Mouse (Mus musculus): ENCODE data around the gene Slc44a1.

The Slc44a1 gene

DNA sequence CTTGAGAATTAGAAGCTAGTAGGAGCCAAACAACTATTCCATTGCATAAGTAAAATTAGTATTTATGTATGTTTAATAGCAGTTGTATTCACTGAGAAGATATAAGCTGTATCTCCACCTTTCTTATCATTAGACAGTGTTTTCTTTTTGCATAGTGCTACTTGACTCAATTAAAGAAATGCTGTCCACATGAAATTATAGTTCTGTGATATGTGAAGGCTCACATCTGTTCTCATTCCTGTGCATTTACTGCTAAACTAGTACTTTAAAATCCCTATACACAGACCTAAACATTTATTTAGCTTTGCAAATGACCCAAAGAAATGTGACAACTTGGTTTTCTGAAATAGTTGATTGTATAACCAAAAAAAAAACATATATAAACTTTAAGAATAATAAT is 96.9 kb downstream of the Slc44a1 start:
- DNase-seq (ENCODE audit: low spot score in 2 of 2) = no peak

DNA sequence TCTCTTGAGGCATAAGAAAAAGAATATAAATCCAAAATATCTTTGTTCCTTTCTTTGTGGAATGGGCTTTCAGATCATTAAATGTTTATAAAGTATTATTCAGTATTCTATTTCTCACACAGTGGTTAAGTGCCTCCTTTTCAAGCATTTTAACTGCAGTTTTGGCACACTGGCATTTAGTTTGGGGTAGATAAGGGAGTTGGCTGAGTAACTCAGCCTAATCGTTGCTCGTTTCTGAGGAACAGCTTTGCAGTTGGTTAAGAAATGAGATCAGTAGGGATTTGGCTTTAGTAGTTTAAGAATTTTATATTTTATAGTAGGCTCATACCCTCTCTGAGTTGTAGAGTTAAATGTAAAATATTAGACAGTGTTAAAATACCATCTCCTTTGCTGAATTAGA is 97.3 kb downstream of the Slc44a1 start:
- no peak for DNase-seq (ENCODE audit: low spot score in 2 of 2)

DNA sequence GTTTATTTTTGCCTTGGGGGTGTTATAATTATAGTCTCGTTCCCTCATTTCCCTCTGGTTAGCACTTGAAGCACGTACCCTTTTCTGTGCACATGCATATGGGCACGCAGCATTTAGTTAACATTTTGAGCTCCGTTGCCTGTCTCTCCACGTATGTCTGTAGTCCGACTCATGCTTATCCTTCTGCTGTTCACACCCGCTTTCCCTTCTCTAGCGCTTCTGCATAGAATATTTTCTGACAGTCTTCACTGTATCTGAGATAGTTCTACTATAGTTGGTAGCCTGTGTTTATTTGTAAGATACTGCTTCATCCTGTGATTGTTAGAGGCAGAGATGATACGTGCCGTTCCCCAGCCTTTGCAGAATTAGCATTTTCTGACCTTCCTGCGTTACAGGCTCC is 98.4 kb downstream of the Slc44a1 start:
- no peak for DNase-seq (ENCODE audit: low spot score in 2 of 2)

DNA sequence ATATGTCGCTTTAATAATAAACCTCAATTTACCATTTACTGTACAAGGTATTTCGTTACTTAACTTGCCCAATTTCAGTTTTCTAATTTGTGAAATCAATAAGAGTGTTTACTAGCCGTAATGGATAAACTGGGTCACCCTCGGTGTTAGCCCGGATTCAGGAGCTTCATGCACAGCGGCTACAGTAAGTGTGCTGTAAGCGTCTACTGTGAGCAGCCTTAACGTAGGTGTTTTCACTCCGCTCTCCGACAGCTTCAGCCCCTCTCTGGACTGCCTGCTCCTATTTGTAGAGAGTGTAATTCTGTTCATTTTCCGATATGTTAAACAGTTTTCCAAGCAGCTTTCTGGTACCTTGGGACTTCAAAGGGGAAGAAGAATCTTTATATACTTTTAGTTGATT is 99.7 kb downstream of the Slc44a1 start:
- DNase-seq (ENCODE audit: low spot score in 2 of 2) = peak in 1 of 2 experiments; percentile 60

DNA sequence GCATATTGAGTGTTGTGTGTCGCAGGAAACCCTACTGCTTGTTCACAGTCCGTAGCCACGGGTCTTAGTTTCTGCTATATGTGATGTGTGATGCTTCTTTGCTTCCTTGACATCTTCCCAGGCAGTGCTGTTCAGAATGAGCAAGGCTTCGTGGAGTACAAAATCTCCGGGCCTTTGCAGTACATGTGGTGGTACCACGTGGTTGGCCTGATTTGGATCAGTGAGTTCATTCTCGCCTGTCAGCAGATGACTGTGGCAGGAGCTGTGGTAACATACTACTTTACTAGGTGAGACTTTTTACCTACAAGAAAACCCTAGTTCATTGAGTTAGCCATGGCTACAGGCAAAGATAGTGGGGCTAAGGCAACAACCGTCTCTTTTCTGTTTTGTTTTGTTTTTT is 103.2 kb downstream of the Slc44a1 start:
- DNase-seq (ENCODE audit: low spot score in 2 of 2) = no peak

DNA sequence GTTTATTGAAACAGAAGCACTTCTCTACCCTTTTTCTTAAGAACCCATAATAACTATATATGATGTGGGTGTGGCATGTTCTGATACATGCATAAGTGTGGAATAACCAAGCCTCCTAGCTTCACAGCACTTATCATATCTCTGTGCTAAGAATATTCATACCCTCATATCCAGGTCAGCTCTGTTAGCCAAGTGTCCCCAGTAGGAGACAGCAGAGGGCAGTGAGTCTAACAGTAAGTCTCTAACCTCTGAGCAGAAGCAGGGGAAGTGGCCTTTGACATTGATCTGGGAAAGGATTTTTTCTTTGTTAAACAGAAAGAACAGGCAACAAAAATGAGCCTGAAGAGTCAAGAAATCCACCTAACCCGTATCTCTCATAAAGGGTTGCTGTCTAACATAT is 104.7 kb downstream of the Slc44a1 start:
- DNase-seq (ENCODE audit: low spot score in 2 of 2) = no peak

DNA sequence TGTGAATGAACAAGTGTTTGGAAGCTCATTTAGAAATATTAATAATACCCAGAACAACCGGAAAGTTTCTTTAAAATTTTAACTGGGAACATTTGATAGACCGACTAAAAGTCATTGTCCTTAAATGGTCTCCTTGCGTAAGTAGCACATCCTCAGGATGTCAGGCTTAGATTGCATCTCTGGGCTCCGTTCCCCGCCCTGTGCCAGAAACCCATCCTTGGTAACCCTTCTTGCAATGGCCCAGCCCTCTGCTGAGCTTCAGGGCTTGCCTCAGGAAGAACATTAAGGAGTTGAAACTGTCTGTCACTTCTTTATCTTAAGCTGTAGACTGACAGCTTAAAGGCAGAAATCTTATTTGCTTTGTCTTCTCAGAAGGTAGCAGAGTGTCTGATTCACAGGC is 107.2 kb downstream of the Slc44a1 start:
- DNase-seq (ENCODE audit: low spot score in 2 of 2) = no peak

DNA sequence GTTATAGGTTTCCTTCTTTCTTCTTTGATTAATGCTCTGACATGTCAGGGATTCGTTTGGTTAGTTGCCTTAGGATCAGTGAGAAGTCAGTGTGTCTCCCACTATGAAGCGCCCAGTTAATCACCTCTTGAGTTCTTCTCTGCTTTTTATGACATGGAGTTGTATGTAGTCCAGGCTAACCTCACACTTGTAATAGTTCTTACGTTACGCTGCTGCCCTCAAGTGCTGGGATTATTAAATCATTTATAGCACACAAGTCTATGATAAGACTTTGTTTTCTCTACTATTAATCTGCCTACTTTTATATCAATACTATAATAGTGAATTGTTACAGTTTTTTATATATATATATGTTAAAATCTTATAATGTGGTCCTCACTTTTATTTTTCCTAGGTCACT is 109.2 kb downstream of the Slc44a1 start:
- no peak for DNase-seq (ENCODE audit: low spot score in 2 of 2)

DNA sequence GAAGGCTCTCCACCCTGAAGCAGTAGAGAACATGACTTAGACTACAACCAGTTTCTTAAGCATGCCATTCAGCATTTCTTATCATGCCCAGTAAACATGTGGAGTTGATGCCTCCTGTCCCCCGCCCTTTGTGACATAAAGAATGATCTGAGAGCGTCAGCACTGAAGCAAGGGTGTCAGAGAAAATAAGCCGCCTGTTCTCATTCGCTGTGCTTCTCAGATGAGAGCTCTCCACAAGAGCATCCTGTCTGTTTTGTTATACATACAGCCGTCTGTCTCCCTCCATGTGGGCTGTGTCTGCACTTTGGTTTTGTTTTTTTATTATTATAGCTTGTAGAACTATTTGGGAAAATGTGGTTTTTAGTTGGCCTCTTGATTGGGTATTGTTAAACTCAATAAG is 124.4 kb downstream of the Slc44a1 start:
- no peak for DNase-seq (ENCODE audit: low spot score in 2 of 2)

DNA sequence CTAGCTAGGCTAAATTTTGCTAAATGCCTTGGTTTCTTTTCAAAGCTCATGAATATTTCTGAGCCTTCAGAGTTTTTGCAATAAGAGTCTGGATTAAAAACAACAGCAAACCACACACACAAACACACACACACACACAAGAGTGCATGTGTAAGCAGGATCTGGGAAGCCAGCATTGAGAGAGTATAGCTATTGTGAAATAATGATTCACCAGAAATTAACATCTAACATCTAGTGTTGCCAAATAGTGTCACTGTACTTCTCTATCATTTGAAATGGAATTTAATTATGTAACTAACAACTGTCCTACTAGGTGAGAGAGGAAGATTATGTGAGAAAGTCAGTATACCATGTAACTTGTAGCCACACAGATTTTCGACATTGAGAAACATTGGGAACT is 126.9 kb downstream of the Slc44a1 start:
- no peak for DNase-seq (ENCODE audit: low spot score in 2 of 2)

DNA sequence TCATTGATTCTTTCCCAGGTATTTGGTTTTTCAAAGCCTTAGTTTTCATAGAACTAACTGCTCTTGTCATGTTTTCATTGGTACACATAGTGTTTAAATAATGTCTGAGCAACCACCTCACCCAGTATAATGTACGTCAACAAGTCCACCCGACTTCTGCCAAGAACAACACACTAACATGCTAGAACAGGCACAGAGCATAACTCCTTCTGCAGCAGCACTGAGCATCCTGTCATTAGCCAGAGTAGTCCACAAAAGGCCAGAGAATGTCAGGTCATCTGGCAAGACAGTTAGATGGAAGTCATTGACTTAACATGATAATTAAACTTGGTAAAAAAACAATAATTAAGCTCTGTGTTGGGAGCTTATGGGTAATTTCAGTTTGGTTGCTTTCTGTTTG is 135.3 kb downstream of the Slc44a1 start:
- no peak for DNase-seq (ENCODE audit: low spot score in 2 of 2)

DNA sequence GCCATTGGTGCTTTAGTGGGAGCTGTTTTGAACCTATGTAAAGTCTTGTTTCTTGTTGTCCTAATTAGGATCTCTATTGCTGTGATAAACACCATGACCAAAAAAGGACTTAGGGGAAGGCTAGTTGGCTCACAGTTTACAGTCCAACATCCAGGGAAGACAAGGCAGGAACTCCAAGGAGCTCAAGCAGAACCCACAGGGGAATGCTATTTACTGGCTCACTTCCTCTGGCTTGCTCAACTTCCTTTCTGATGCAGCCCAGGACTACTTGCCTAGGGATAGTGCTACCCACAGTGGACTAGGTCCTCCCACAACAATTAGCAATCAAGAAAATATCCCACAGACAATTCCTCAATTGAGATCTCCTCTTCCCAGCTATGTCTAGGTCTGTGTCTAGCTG is 147.5 kb downstream of the Slc44a1 start:
- DNase-seq (ENCODE audit: low spot score in 2 of 2) = no peak

DNA sequence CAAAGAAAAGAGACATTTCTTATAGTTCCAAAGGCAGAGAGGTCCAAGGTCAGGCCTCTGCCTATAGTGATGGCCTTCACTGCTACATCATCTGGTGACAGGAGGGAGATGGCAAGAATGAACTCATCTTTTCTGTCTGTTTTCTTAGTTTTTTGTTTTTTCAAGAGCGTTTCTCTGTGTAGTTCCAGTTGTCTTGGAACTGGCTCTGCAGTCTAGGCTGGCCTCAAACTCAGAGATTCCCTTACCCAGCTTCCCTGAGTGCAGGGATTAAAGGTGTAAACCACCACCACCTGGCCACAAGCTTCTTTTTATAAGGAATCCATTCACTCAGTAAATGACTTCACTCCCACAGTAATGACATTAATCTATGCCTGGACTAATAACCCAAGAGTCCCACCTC is 148.7 kb downstream of the Slc44a1 start:
- DNase-seq (ENCODE audit: low spot score in 2 of 2) = no peak

DNA sequence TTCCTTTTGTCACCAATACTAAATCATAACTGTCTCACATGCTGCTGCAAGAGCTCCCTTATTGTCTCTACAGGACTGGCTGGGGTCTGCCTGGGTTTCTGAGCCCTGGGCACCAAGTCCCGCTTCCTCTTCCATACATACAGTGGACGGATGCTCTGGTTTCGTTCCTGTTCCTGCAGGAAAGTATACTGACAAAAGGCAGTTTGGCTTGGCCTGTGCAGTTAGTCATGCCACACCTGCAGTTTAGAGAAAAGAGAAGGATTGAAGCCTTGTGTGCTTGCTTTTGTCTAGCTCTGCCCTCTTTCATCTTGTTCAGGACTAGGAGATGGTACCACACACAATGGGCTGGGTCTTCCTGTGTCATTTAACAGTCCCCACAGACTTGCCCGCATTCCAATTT is 149.3 kb downstream of the Slc44a1 start:
- no peak for DNase-seq (ENCODE audit: low spot score in 2 of 2)

DNA sequence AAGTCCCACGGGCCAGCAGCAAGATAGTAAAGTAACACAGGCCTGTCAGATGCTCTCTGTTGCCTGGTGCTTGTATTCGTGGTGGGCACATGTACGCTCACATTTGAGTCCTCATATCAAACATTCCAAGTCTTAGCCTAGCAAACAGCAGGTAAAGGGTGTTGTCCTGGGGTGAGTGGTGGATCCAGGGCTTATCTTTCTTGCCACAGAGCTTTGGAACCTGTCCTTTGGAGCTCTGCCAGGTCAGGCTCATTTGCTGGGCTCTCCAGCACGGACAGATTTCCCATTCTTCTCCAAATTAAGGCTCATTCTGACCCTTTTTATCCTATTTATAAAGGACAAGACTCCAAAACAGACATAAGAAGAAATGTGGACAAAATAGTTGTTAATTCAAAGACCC is 149.9 kb downstream of the Slc44a1 start:
- DNase-seq (ENCODE audit: low spot score in 2 of 2) = no peak

DNA sequence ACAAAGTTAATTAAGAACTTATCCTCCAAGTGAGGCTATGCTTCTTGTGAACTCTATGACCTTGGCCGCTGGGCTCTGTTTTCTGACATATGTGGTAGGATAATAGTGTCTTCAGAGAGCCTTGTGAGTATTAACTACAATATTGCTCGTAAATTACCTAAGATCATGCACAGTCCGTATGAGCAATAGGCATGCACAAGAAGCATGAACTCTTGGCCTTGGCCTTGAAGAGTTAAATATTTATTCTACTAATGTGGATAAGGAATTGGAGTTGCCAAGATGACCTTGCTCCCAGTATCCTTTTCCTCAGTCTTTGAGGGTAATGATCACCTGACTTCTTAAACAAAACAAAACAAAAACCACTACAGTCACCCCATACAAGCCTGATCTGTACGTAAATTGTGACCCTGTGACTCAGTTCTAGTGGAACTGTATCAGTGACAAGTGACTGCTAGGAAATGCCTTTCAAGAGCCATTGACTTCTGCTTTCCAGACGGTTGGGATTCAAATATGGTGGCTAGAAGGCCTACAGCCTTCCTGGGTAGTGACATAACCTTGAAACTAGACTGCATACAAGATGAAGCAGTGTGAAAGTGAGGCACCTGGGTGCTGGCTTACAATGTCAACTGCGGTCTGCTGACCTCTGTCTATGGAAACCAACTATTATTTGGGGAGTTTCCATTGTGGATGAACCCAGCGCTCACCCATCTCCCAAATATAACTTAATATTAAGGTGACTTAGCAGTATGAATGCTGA is 150.7 kb downstream of the Slc44a1 start:
- DNase-seq (ENCODE audit: low spot score in 2 of 2) = no peak

DNA sequence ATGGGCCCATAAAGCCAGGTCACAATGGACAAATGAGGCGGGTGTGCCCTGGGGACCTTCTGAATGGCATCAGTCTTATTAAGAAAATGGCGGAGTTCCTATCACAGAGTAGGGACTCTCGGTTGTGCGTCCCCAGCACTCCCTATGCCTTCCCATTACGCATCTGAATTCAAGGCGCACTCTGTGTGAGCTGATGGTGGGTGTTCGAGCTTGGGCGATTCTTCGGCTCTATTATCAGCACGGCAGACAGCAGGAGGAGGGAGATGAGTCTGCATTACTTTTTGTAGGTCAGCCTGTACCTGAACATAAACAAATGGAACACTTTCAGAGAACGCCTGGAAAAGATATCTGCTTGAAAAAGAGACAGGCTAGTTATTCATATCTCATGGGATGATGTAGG is 151.3 kb downstream of the Slc44a1 start:
- DNase-seq (ENCODE audit: low spot score in 2 of 2) = peak in 1 of 2 experiments; percentile 18

DNA sequence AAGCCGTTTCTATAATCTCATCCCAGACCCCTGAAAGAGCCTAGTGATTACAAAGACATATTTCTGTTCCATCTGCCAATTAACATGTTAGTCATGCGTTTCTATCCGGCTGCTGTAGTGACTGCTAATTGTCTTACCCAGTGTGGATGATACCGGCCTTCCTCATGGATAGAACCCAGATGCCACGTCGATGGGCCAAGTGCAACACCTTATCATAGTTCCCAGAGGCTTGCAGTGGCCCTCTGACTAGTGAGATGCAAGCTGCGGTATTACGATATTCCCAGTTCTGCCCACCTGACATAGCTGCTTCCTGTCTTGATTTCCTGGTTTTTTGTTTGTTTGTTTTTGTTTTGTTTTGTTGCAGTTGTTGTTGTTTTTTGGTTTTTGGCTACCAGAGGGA is 151.7 kb downstream of the Slc44a1 start:
- no peak for DNase-seq (ENCODE audit: low spot score in 2 of 2)

DNA sequence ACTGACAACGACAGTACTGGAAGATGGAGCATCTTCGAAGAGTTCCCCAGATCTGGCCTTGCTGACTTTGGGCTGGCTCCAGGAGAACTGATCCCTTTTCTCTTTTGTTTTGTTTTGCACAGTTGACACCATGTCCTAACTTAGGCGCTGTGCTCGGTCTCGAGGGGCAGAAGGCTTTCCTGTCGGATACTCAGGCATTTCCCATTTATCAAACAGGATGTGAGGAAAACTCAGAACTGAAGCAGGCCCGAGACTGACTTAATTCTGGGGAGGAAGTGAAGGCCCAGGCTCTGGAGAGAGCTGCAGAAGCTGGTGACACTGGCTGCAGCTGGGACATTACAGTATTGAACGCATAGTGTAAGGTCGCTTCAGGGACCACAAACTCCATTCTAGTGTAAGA is 152.2 kb downstream of the Slc44a1 start:
- DNase-seq (ENCODE audit: low spot score in 2 of 2) = no peak

DNA sequence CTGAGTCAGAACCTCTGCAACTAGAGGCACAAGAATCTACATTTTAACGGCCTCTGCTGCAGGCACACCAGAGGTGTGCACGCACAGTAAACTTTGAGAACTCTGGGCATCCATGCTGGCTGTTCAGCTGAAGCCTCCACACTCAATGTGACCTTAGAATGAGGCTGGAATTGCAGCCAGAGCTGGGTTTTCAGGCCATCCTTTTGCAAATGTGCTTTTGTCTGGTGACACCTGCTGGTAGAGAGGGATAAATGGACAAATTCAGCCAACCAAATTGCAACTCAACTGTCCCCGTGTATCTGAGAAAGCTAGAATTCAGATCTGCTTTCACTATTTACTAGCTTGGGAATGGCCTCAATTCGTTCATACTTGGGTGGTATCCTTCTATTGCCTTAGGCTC is 154.0 kb downstream of the Slc44a1 start:
- DNase-seq (ENCODE audit: low spot score in 2 of 2) = peak; percentile 17 to 38

DNA sequence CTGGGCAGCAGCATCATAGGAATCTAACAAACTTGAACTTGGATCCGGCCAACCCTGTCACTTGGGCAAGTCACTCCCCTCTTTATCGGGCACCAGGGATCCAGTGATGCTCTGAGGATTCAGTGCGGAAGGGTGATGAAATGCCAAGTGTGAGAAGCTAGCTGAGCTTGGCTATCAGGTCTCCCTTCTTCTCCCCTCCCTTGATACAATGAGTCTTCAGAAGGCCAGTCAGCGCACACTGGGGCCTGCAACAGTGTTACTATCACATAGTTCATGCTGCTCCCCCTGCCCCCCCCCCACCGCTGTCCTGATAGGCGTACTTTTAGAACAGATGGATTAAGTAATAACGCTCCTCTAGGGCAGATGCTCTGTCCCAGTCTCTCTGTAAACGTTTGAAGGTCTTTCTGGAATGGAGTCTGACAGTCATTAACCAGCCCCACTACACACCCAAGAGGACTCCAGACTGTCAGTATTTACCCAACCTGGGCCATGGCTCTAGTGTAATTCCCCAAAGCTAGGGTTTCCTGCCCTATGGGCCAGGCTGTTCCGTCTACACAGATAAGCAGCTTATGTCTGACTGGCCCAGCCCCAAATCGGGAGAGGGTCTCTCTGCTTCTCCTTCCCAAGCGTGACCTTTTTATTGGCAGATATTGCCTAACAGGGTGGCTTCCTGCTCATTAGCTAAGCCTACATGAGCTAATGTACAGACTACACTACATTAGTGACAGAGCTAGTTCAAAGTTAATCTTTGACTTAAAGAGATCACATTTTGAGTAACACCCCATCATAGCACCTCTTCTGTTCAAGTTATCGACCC is 155.2 kb downstream of the Slc44a1 start:
- no peak for DNase-seq (ENCODE audit: low spot score in 2 of 2)

DNA sequence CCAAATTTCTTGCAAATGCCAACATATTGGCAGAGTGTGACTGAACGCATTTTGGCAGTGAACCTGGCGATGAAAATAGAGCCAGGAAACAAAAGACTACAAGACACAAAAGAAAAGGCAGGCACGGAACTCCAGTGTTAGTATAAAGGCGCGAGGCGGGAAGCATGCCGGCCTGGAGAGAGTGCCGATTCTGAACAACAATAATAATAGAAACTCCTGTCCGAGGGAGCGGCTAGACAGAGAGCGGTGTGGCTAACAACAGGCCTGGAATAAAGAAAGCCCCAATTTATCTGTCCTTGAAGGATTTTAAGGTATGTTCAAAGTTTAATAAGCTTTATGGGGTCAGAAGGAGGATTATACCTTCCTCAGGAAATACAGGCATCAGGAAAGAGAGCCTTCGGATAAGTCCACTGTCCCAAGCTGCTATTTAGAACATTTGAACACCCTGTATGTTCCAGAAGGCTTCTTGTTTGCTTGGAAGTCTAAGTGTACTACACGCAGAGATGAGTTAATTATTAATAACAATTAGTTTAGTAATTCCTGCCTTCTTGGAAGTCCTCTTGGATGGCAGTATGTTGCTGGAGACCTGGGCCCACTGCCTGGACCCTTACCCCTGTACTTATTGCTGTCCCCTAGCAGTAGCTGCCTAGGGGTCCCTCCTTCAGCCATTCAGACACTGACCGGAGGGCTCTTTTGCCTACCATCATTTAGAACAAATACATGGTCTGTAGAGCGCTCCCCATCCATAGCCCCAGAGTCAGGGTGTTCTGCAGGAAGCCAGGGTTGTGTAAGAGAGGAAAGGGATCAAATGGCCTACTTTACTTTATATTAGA is 156.1 kb downstream of the Slc44a1 start:
- no peak for DNase-seq (ENCODE audit: low spot score in 2 of 2)
